Mouse (Mus musculus) CH12.LX (cell line): ENCODE results near the gene Jag2.

Source experiments
- CTCF ChIP-seq, 2 experiments: IDR thresholded peaks in 1 of 2; conservative IDR thresholded peaks in 1 of 2; 2 replicates each; pipeline ENCODE4 v1.5.1; 2011 to 2012; ENCODE audit warnings: low read depth in 2 of 2, low read length in 2 of 2, improper control_type of control experiment in 1 of 2, inconsistent platforms in 1 of 2, mild to moderate bottlenecking in 1 of 2, moderate library complexity in 1 of 2
- E2F4 ChIP-seq: IDR thresholded peaks from 2 replicates; pipeline ENCODE4 v1.6.1; 2011; ENCODE audit warnings: low read depth, low read length, improper control_type of control experiment; ENCODE audit not compliant: insufficient replicate concordance
- ELF1 ChIP-seq: IDR thresholded peaks from 2 replicates; pipeline ENCODE4 v1.6.1; 2014; ENCODE audit warnings: low read depth, mild to moderate bottlenecking, inconsistent platforms, low read length, improper control_type of control experiment
- ETS1 ChIP-seq: conservative IDR thresholded peaks from 2 replicates; pipeline ENCODE4 v1.6.1; 2012; ENCODE audit warnings: low read depth, mild to moderate bottlenecking, inconsistent platforms, low read length, improper control_type of control experiment, moderate library complexity
- MAX ChIP-seq: IDR thresholded peaks from 2 replicates; pipeline ENCODE4 v1.6.1; 2011; ENCODE audit warnings: low read length, improper control_type of control experiment
- MYC ChIP-seq: IDR thresholded peaks from 2 replicates; pipeline ENCODE4 v1.6.1; 2011; ENCODE audit warnings: low read depth, mild to moderate bottlenecking, improper control_type of control experiment, low read length
- NRF1 ChIP-seq: IDR thresholded peaks from 2 replicates; pipeline ENCODE4 v1.6.1; 2014; ENCODE audit warnings: low read depth, mild to moderate bottlenecking, inconsistent platforms, low read length, improper control_type of control experiment, moderate library complexity
- POLR2A ChIP-seq: IDR thresholded peaks from 2 replicates; pipeline ENCODE4 v1.6.1; 2011; ENCODE audit warnings: low read depth, mild to moderate bottlenecking, improper control_type of control experiment, low read length
- TBP ChIP-seq: conservative IDR thresholded peaks from 2 replicates; pipeline ENCODE4 v1.6.1; 2011; ENCODE audit warnings: low read depth, low read length, improper control_type of control experiment
- TCF12 ChIP-seq: IDR thresholded peaks from 2 replicates; pipeline ENCODE4 v1.6.1; 2014; ENCODE audit warnings: low read depth, mild to moderate bottlenecking, inconsistent platforms, low read length, improper control_type of control experiment
- USF1 ChIP-seq: IDR thresholded peaks from 2 replicates; pipeline ENCODE4 v1.6.1; 2014; ENCODE audit warnings: low read depth, mild to moderate bottlenecking, inconsistent platforms, low read length, improper control_type of control experiment

GRCm38 (mm10) chr12:112941776-112942713 is 12.5 kb upstream of the Jag2 start, which contains the start of gene Nudt14:
- TF ChIP-seq POLR2A: peak; percentile 62
- TF ChIP-seq MAX: no peak
- no peak for TF ChIP-seq CTCF (conservative IDR thresholded peaks at IDR 0.05 in 1 of 2, IDR thresholded peaks at IDR 0.05 in 1 of 2; ENCODE audit: low read depth in 2 of 2, low read length in 2 of 2)
- peak; percentile 67 for TF ChIP-seq NRF1
- TF ChIP-seq E2F4: no peak
- TF ChIP-seq ETS1: no peak
- no peak for TF ChIP-seq MYC
- TF ChIP-seq USF1: no peak
- no peak for TF ChIP-seq TCF12
- TF ChIP-seq TBP: no peak
- 0 out of 2 replicates have a peak, but pooled peaks have one; percentile 8 for TF ChIP-seq ELF1
